Mouse (Mus musculus) liver, adult 2 months (tissue): ENCODE data around the gene Dgki.

Source experiments
- CTCF ChIP-seq: fragments of 200-500 bp; IDR thresholded peaks from 2 replicates; pipeline ENCODE4 v1.5.1; 2011; ENCODE audit warnings: low read depth, low read length, control low read depth
- POLR2A ChIP-seq: fragments of 200-500 bp; IDR thresholded peaks from 2 replicates; pipeline ENCODE4 v1.6.1; 2011; ENCODE audit warnings: low read length, control low read depth; ENCODE audit not compliant: insufficient read depth; ENCODE audit errors: extremely low read depth

DNA sequence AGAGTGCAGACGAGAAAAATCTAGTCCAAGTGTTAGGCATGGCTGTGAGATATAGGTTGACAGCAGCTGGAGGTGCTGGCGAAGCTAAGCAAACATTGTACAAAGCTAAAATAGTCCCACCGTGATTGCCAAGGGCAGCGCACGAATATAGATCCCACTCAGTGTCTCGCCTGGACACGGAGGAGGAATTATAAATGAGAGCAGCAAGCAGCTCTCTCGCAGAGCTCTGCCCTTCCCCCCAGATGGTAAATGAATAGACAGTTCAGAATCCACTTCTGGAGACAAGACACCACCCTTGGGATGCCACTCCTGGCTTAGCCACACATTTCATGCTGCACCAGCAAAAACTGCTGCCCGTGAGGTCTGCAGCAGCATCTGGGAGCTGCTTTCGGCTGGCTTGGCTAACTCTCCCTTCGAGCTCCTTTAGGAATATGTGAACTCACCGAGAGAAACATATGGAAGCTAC lies 203.1 kb downstream of the Dgki start:
- TF ChIP-seq POLR2A, result no peak
- no peak for TF ChIP-seq CTCF
